Mouse (Mus musculus) stomach, postnatal 0 days (tissue): Measurements from ENCODE around the gene Endov.

ENCODE experiments used
- CTCF ChIP-seq: IDR thresholded peaks from 2 replicates; pipeline ENCODE4 v1.5.1; 2016; ENCODE audit warnings: antibody characterized with exemption, low read depth, mild to moderate bottlenecking, moderate library complexity
- EP300 ChIP-seq: optimal IDR thresholded peaks from 2 replicates; pipeline ENCODE3; 2016; ENCODE audit warnings: antibody characterized with exemption

- TF ChIP-seq CTCF (no peak), EP300 (no peak)
These were observed 67.1 kb downstream of the Endov start for GRCm38 (mm10) chr11:119557940-119558869.
